Mouse (Mus musculus): ENCODE data around the gene Arid1b. TPM values are rescaled to one million over a fixed set of nuclear protein-coding genes. Genes with fewer than 3 reads are reported as not detected.

Arid1b gene
- polyA plus RNA-seq, 2 experiments: 14.7 to 20.5 TPM

DNA sequence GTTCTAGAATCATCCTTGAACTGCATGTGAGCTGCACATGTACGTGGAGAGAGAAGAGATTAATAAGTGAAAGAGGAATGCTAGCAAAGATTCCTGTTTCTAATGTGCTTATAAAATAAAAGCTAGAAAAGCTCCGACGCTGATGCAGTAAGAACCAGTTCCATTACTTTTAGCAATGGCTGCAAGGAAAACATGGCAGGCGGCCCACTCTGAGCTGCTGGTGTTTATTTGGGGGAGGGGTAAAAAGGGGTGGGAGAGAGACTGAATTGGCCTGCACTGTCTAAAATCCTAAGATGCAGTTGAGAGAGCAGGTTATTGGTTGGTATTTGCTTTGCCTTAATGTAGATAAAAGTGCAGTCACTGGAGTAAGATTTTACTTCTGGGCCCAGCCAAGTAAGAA is 204.7 kb downstream of the Arid1b start:
- no peaks in the 10 kb centered on the region for H3K36me3 ChIP-seq (ENCODE audit: control insufficient read depth, insufficient read depth, low read length)
- 36% methylated on average over 4 of the region's 4 CpGs for WGBS
- no peak overlapping the region for H3K4me3 ChIP-seq (replicated peaks; ENCODE audit: low read length)
- peaks cover 31% of the 10 kb centered on the region for H3K4me1 ChIP-seq (ENCODE audit: control insufficient read depth, insufficient read depth, low read length)
- H3K4me2 ChIP-seq (replicated peaks; ENCODE audit: low read depth, low read length, severe bottlenecking): no peak overlapping the region
- ATAC-seq (ENCODE audit: low FRiP score, low read depth) (no peak), DNase-seq (ENCODE audit: low spot score) (no peak)
- H3K27me3 ChIP-seq (ENCODE audit: control insufficient read depth, insufficient read depth, low read length): no peaks in the 10 kb centered on the region
- H3K9ac ChIP-seq (ENCODE audit: low read depth, low read length, severe bottlenecking): no peak overlapping the region
- H3K27ac ChIP-seq (replicated peaks; ENCODE audit: low read depth, low read length): no peak overlapping the region
- TF ChIP-seq POLR2A (IDR thresholded peaks at IDR 0.05; ENCODE audit: borderline replicate concordance, extremely low read depth, insufficient read depth, insufficient read length): no peak
- no peaks in the 10 kb centered on the region for H3K9me3 ChIP-seq (ENCODE audit: control insufficient read depth, low read length)

GRCm38 (mm10) chr17:5200638-5201037 is 206.5 kb downstream of the Arid1b start:
- no peaks in the 10 kb centered on the region for H3K36me3 ChIP-seq (ENCODE audit: control insufficient read depth, insufficient read depth, low read length)
- H3K4me1 ChIP-seq (ENCODE audit: control insufficient read depth, insufficient read depth, low read length): peaks cover 34% of the 10 kb centered on the region
- H3K4me2 ChIP-seq (replicated peaks; ENCODE audit: low read depth, low read length, severe bottlenecking): no peak overlapping the region
- H3K9me3 ChIP-seq (ENCODE audit: control insufficient read depth, low read length): no peaks in the 10 kb centered on the region
- no peak for TF ChIP-seq POLR2A (IDR thresholded peaks at IDR 0.05; ENCODE audit: borderline replicate concordance, extremely low read depth, insufficient read depth, insufficient read length)
- no peak overlapping the region for H3K4me3 ChIP-seq (replicated peaks; ENCODE audit: low read length)
- no peak overlapping the region for H3K27ac ChIP-seq (replicated peaks; ENCODE audit: low read depth, low read length)
- no peak for ATAC-seq (ENCODE audit: low FRiP score, low read depth)
- 91% methylated on average over 6 of the region's 6 CpGs for WGBS
- H3K27me3 ChIP-seq (ENCODE audit: control insufficient read depth, insufficient read depth, low read length): no peaks in the 10 kb centered on the region
- no peak for DNase-seq (ENCODE audit: low spot score)
- H3K9ac ChIP-seq (ENCODE audit: low read depth, low read length, severe bottlenecking): no peak overlapping the region

- Histone ChIP-seq H3K4me3 (replicated peaks; ENCODE audit: low read length) (no peak overlapping the region), H3K36me3 (ENCODE audit: control insufficient read depth, insufficient read depth, low read length) (no peaks in the 10 kb centered on the region), H3K4me2 (replicated peaks; ENCODE audit: low read depth, low read length, severe bottlenecking) (no peak overlapping the region), H3K27me3 (ENCODE audit: control insufficient read depth, insufficient read depth, low read length) (no peaks in the 10 kb centered on the region), H3K4me1 (ENCODE audit: control insufficient read depth, insufficient read depth, low read length) (peaks cover 31% of the 10 kb centered on the region), H3K9ac (ENCODE audit: low read depth, low read length, severe bottlenecking) (no peak overlapping the region), H3K9me3 (ENCODE audit: control insufficient read depth, low read length) (no peaks in the 10 kb centered on the region), H3K27ac (replicated peaks; ENCODE audit: low read depth, low read length) (no peak overlapping the region)
- 69% methylated on average over 6 of the region's 6 CpGs for WGBS
- peak; percentile 55 for DNase-seq (ENCODE audit: low spot score)
- TF ChIP-seq POLR2A (IDR thresholded peaks at IDR 0.05; ENCODE audit: borderline replicate concordance, extremely low read depth, insufficient read depth, insufficient read length): no peak
- ATAC-seq (ENCODE audit: low FRiP score, low read depth): no peak
Measured at GRCm38 (mm10) chr17:5201859-5202598, 207.9 kb downstream of the Arid1b start.

GRCm38 (mm10) chr17:5202756-5203155 is 208.6 kb downstream of the Arid1b start:
- no peak for TF ChIP-seq POLR2A (IDR thresholded peaks at IDR 0.05; ENCODE audit: borderline replicate concordance, extremely low read depth, insufficient read depth, insufficient read length)
- no peaks in the 10 kb centered on the region for H3K36me3 ChIP-seq (ENCODE audit: control insufficient read depth, insufficient read depth, low read length)
- no peak overlapping the region for H3K4me2 ChIP-seq (replicated peaks; ENCODE audit: low read depth, low read length, severe bottlenecking)
- WGBS: 92% methylated on average over 5 of the region's 5 CpGs
- H3K27me3 ChIP-seq (ENCODE audit: control insufficient read depth, insufficient read depth, low read length): no peaks in the 10 kb centered on the region
- DNase-seq (ENCODE audit: low spot score) (no peak), ATAC-seq (ENCODE audit: low FRiP score, low read depth) (no peak)
- peaks cover 27% of the 10 kb centered on the region for H3K4me1 ChIP-seq (ENCODE audit: control insufficient read depth, insufficient read depth, low read length)
- no peak overlapping the region for H3K4me3 ChIP-seq (replicated peaks; ENCODE audit: low read length)
- no peak overlapping the region for H3K27ac ChIP-seq (replicated peaks; ENCODE audit: low read depth, low read length)
- H3K9ac ChIP-seq (ENCODE audit: low read depth, low read length, severe bottlenecking): no peak overlapping the region
- H3K9me3 ChIP-seq (ENCODE audit: control insufficient read depth, low read length): no peaks in the 10 kb centered on the region

GRCm38 (mm10) chr17:5203346-5204102 is 209.4 kb downstream of the Arid1b start:
- TF ChIP-seq POLR2A (IDR thresholded peaks at IDR 0.05; ENCODE audit: borderline replicate concordance, extremely low read depth, insufficient read depth, insufficient read length): no peak
- Histone ChIP-seq H3K4me2 (replicated peaks; ENCODE audit: low read depth, low read length, severe bottlenecking) (no peak overlapping the region), H3K4me3 (replicated peaks; ENCODE audit: low read length) (no peak overlapping the region), H3K36me3 (ENCODE audit: control insufficient read depth, insufficient read depth, low read length) (no peaks in the 10 kb centered on the region), H3K27me3 (ENCODE audit: control insufficient read depth, insufficient read depth, low read length) (no peaks in the 10 kb centered on the region), H3K9ac (ENCODE audit: low read depth, low read length, severe bottlenecking) (no peak overlapping the region), H3K4me1 (ENCODE audit: control insufficient read depth, insufficient read depth, low read length) (peaks cover 20% of the 10 kb centered on the region), H3K27ac (replicated peaks; ENCODE audit: low read depth, low read length) (no peak overlapping the region), H3K9me3 (ENCODE audit: control insufficient read depth, low read length) (no peaks in the 10 kb centered on the region)
- DNase-seq (ENCODE audit: low spot score) (no peak), ATAC-seq (ENCODE audit: low FRiP score, low read depth) (no peak)
- 72% methylated on average over 10 of the region's 10 CpGs for WGBS

Measured in limb, embryonic 14.5 days (tissue).